Mouse (Mus musculus) embryonic fibroblast, embryonic 13.5 days (primary cell): ENCODE results near the gene Tnrc6b. TPM values are rescaled to one million over a fixed set of nuclear protein-coding genes. Genes with fewer than 3 reads are reported as not detected.

Experiments used
- H3K27ac ChIP-seq: 2 replicates; pipeline ENCODE4 v1.5.1; 2012; ENCODE audit warnings: low read length, control low read depth, inconsistent platforms; ENCODE audit not compliant: insufficient read depth
- H3K4me1 ChIP-seq: 2 replicates; pipeline ENCODE4 v1.6.1; 2011; ENCODE audit warnings: low read length; ENCODE audit not compliant: control insufficient read depth, insufficient read depth
- H3K4me3 ChIP-seq: 2 replicates; pipeline ENCODE4 v1.5.1; 2011; ENCODE audit warnings: mild to moderate bottlenecking, control low read depth, low read length; ENCODE audit not compliant: insufficient read depth
- CTCF ChIP-seq: IDR thresholded peaks from 2 replicates; pipeline ENCODE4 v1.5.1; 2011; ENCODE audit warnings: mild to moderate bottlenecking, control low read depth, low read length, moderate library complexity, borderline replicate concordance; ENCODE audit not compliant: insufficient read depth
- POLR2A ChIP-seq: IDR thresholded peaks from 2 replicates; pipeline ENCODE4 v1.6.1; 2011; ENCODE audit warnings: low read depth, mild to moderate bottlenecking, control low read depth, low read length, moderate library complexity
- polyA plus RNA-seq: library from polyadenylated mRNA; stranded (reverse); fragments of >200 nt; gene quantifications from 2 replicates; pipeline ENCODE4 v1.2.4, GENCODE M21; 2011; ENCODE audit warnings: low read depth; ENCODE audit not compliant: missing spikeins, insufficient read length

Gene Tnrc6b
- polyA plus RNA-seq, 1 experiment = 37.0 TPM

DNA sequence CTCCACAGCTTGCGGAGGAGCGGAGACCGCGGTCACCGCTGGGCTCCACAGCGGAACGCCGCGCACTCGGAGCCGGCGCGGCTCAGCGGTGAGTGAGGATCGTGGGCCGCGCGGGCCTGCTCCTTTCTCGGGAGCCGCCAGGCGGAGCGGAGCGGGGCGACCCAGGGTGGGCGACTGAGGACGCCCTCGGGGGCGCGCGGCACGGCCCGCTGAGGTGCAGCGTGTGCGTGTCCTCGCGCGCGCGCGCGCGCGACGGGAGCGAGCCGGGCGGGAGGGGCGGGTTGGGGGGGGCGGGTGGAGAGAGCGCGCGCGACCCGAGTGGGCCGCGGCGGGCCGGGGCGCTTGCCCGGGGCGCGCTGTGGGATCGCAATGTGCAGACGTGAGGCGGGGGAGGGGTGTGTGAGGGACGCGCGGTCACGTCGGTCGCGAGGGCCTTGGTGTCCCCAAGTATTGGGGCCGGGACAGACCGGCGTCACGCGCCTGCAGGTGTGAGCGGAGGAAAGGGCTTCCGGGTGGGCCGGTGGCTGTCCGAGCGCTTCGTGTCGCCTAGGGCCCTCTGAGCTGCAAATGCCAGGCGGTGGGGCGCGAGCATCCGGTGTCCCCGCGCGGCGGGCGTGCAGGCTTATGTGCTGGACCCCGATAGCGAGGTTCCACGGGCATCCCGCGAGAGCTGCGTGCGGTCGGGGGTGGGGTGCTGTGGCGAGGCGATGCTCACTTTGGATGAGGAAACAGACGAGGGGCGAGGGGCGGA, 463 bp downstream of the Tnrc6b start:
- H3K4me3 ChIP-seq = peak overlapping the region; percentile 91
- TF ChIP-seq CTCF (no peak), POLR2A (peak; percentile 44)
- peaks cover 6% of the 10 kb centered on the region for H3K4me1 ChIP-seq
- H3K27ac ChIP-seq = no peak overlapping the region

DNA sequence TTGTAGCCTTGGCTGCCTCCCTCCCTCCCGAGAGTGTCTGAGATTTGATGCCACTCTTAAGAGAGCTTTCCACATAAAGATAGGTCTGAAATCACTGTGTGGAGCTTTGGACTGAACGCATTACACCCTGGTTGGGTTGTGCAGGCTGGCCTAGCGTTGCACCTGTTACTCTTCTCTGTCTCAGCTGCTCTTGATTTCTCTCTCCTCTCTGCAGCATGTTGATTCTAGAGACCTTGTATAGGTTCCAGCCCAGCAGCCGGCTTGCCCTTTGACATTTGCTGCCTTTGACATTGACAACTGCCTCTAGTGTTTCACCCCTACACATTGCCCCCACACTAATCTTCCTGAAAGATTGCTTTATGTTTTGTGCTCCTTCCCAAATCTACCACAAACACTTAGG, 3.2 kb downstream of the Tnrc6b start:
- H3K4me3 ChIP-seq = no peak overlapping the region
- TF ChIP-seq POLR2A (no peak), CTCF (no peak)
- peaks cover 7% of the 10 kb centered on the region for H3K4me1 ChIP-seq

DNA sequence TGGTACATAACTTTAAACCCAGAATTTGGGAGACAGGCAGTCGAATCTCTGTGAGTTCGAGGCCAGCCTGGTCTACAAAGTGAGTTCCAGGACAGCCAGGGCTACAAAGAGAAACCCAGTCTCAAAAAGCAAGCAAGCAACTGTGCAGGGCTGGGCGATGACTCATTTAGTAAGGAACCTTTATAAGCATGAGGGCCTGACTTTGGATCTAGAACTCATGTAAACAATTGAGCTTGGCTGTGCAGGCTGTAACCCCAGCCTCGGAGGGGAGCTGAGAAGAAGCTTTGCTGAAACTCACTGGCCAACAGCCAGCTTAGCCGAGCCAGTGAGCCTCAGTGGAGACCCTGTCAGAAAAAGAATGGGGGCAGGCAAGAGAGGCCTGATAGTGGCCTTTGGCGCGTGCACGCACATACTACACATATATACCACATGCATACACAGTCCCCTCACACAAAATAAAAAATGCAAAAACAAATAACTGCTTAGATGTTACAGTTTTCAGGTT, 5.6 kb downstream of the Tnrc6b start:
- Histone ChIP-seq H3K4me1 (peaks cover 4% of the 10 kb centered on the region; the same call in 1 of the 2 replicates), H3K4me3 (no peak overlapping the region), H3K27ac (no peak overlapping the region)
- TF ChIP-seq CTCF (no peak), POLR2A (no peak)

More for the DNA sequence above, 3.2 kb downstream of the Tnrc6b start:
- H3K27ac ChIP-seq = no peak overlapping the region

DNA sequence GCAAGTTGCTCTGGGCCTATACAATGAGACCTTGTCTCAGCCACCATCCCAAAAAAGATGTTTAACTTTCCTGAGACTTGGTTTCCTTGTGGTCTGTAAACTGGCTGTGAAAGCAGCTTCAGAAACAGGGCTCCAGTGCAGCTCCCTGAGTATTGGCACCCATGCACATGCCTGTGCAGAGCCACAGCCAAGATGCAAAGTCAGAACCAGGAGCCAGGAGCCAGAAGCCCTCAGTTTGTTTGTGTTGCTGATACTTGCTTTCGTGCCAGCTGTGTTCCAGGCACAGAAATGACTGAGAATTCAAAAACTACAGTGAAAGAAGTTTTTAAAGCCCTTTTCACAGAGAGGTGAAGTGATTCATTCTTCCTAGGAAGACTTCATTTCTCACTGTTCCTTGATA, 6.3 kb downstream of the Tnrc6b start:
- Histone ChIP-seq H3K27ac (no peak overlapping the region), H3K4me1 (peaks cover 4% of the 10 kb centered on the region; the same call in 1 of the 2 replicates), H3K4me3 (no peak overlapping the region)
- no peak for TF ChIP-seq CTCF
- no peak for TF ChIP-seq POLR2A

- H3K4me3 ChIP-seq = no peak overlapping the region
- H3K27ac ChIP-seq = no peak overlapping the region
- no peak for TF ChIP-seq CTCF
- TF ChIP-seq POLR2A = no peak
- peaks cover 4% of the 10 kb centered on the region; the same call in 1 of the 2 replicates for H3K4me1 ChIP-seq
Observed at GRCm38 (mm10) chr15:80720249-80720648, 9.1 kb downstream of the Tnrc6b start.

DNA sequence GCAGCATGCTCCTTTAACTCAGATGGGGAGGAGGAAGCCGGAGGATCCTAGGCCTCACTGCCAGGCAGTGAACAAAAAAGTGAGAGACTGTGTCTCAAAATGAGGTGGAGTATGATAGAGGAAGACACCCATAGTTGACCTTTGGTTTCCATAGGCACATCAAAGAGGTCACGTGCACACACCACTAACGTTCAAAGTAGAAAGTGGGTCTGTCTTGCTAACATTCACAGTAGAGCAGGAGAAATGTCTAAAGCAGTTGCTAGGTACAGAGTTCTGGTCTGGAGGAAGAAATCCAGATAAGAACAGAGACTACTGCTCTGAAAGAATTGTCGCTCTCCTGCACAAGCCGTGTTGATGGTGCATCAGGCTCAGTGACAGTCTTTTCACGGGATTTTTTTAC, 10.7 kb downstream of the Tnrc6b start:
- no peak for TF ChIP-seq CTCF
- no peak for TF ChIP-seq POLR2A
- Histone ChIP-seq H3K27ac (no peak overlapping the region), H3K4me3 (no peak overlapping the region), H3K4me1 (peaks cover 4% of the 10 kb centered on the region; the same call in 1 of the 2 replicates)

DNA sequence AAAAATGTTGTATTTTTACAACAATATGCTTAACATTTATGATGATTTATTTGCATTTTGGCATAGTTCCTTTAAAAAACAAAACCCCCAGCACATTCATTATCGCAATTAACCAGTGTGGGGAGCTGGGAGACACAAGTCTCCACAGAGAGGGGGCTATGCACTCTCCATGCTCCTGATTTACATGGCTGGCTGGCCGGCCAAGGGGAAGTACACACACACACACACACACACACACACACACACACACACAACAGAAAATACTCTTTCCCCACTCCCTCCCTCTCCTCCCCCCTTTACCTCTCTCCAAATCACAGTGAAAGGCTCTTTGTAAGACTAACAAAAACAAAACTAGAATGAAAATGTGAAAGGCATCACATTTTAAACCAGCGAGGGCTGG, 11.3 kb downstream of the Tnrc6b start:
- Histone ChIP-seq H3K4me3 (no peak overlapping the region), H3K4me1 (peaks cover 4% of the 10 kb centered on the region; the same call in 1 of the 2 replicates), H3K27ac (no peak overlapping the region)
- TF ChIP-seq CTCF (no peak), POLR2A (no peak)

DNA sequence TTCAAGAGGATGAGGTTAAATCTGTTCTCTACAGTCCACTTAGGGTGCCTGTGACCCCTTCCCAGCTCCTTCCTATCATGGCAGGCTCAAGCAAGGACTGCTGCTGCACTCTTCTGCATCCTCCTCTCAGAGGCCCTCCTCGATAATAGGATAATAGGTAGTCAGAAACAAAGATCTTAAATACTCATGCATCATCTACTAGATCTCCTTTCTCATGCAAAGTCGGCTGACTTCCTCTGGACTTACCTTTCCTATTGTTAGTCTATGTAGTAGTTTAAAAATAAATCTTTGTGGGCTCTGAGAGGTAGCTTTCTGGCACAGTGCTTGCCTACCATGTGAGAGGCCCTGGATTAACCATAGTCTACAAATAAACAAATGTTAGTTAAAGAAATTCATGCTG, 18.4 kb downstream of the Tnrc6b start:
- H3K4me3 ChIP-seq = no peak overlapping the region
- TF ChIP-seq CTCF = no peak
- no peak for TF ChIP-seq POLR2A
- no peaks in the 10 kb centered on the region for H3K4me1 ChIP-seq
- no peak overlapping the region for H3K27ac ChIP-seq

- Histone ChIP-seq H3K4me1 (no peaks in the 10 kb centered on the region), H3K4me3 (no peak overlapping the region), H3K27ac (no peak overlapping the region)
- no peak for TF ChIP-seq POLR2A
- no peak for TF ChIP-seq CTCF
Observed at GRCm38 (mm10) chr15:80731043-80731442, 19.9 kb downstream of the Tnrc6b start.

GRCm38 (mm10) chr15:80731511-80731910, 20.4 kb downstream of the Tnrc6b start:
- H3K4me3 ChIP-seq = no peak overlapping the region
- no peak for TF ChIP-seq POLR2A
- no peak for TF ChIP-seq CTCF
- H3K4me1 ChIP-seq = no peaks in the 10 kb centered on the region
- H3K27ac ChIP-seq = no peak overlapping the region
